Mouse (Mus musculus): ENCODE measurements around the gene Slc39a5. TPM values are rescaled to one million over a fixed set of nuclear protein-coding genes. Genes with fewer than 3 reads are reported as not detected.

The Slc39a5 gene
- not detected for polyA plus RNA-seq (2017; shearing (Covaris generic))

DNA sequence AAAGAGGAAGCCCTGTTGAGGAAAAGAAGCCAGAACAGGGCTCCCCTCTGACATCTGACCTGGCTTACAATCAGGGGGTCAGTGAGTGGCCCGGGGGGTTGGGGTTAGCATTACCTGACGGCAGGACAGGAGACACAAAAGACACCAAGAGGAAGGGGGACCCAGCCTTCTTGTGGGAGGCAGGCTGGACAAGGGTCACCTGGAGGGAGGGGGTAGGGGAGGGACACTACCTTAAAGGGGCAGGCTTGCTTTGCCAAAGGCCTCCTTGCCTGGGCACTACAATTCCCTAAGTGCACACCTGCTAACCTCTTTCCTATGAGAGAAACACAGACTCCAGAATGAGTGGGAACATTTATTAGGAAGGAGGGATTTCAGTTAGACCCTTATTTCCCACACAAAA lies at the start of gene Slc39a5:
Slc39a5 (minus strand) TSS at position 174 of the 400 bp plus-strand sequence.

DNA sequence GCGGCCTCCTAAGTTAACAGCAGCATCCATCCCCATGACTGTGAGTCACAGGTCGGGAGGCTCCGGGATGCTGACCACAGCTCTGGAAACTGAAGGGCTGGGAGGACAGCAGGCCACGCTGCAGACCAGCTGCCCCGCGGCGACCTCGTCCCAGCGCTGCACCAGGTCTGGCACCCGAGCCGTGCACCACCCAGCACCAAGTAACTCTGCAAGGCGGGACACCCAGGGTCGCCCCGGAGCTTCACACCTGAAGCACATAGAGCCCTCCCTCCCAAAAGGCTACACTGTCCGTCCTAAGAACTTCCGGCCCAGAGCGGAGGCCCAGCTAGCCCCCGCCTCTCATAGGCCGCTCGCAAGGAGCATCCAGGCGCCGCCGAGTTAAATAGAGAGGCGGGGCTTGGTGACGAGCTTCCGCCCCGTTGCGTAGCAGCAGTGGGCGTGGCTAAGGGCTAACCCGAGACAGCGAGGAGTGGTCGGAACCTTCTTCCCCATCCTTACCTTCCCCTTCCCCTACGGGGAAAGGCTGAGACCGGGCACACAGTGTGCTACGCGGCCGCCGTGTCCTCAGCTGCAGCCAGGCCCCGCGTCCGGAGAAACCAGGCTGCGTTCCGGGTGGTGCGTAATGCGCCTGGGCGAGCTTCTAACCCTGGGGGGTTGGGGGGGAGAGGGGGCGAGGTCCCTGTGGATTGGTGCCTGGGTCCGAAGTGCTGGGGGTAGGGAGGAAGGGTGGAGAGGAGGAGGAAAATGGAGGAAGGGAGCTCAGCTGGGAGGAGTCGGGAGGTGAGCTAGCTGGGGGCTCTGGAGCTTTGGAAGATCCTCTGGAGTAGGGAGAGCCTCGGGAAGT lies 10.4 kb upstream of the Slc39a5 start, which contains the start of the genes Nabp2 and Rnf41:
Nabp2 (minus strand) TSS at position 282 of the 844 bp plus-strand sequence.
Rnf41 (plus strand) TSS at position 447 of the 844 bp plus-strand sequence.

DNA sequence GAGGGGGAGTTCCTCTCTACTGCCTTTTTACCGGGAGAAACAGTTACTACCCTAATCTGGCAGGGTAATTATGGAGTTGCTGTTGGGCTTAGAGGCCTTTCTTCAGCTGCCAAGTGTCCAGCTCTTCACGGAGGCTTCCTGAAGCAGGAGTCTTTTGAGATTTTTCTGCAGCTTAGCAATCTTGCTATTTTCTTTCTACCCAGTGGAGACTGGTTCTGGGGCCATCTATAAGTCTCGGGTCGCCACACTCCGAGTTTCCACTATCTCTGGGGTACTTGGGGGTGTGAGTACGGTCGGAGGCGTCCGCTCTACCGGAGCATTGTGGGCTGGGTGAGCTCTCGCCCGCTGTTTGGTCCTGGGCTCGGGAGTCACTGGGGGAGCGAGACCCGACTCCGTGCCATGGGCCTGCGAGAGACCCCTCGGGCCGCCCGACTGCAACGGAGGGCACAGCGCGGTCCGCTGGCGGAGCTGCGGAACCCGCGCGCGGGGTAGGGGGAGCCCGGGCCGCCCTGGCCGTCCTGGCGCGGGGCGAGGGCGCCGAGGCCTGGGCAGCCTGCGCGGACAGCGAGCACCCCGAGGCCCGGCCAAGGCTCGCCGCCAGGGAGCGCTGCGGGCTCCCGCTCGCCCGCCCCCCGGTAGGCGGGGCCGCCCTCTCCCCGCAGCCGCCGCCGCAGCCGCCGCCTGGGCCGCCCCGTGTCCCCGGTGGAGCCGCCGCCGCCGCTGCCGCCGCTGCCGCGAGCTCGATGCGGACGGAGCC lies 24.4 kb downstream of the Slc39a5 start, which contains the start of gene Ankrd52:
Ankrd52 (plus strand) TSS at position 661 of the 757 bp plus-strand sequence.

GRCm38 (mm10) chr10:128368402-128369217 lies 32.4 kb downstream of the Slc39a5 start, which contains the start of gene Coq10a:
Gene Coq10a, minus strand, starts transcription at chr10:128368997.

Other genes starting within 250 kb of the Slc39a5 start
- gene Rbms2, start 220.9 kb downstream of the Slc39a5 start, polyA plus RNA-seq (2017; shearing (Covaris generic)): 35.9 TPM
- gene Gls2, start 206.8 kb downstream of the Slc39a5 start, polyA plus RNA-seq (2017; shearing (Covaris generic)): 0.33 TPM
- 19.0 TPM for gene Spryd4, start 189.4 kb downstream of the Slc39a5 start, polyA plus RNA-seq (2017; shearing (Covaris generic))
- gene Mip, start 175.4 kb downstream of the Slc39a5 start, polyA plus RNA-seq (2017; shearing (Covaris generic)): not detected
- 30.7 TPM for gene Timeless, start 169.2 kb downstream of the Slc39a5 start, polyA plus RNA-seq (2017; shearing (Covaris generic))
- gene Apon, start 147.1 kb downstream of the Slc39a5 start, polyA plus RNA-seq (2017; shearing (Covaris generic)): not detected
- gene Apof, start 132.6 kb downstream of the Slc39a5 start, polyA plus RNA-seq (2017; shearing (Covaris generic)): not detected
- gene Stat2, start 130.7 kb downstream of the Slc39a5 start, polyA plus RNA-seq (2017; shearing (Covaris generic)): 95.2 TPM
- not detected for gene Il23a, start 102.5 kb downstream of the Slc39a5 start, polyA plus RNA-seq (2017; shearing (Covaris generic))
- 51.5 TPM for gene Pan2, start 97.9 kb downstream of the Slc39a5 start, polyA plus RNA-seq (2017; shearing (Covaris generic))
- 154 TPM for gene Cnpy2, start 78.8 kb downstream of the Slc39a5 start, polyA plus RNA-seq (2017; shearing (Covaris generic))
- 182 TPM for gene Cs, start 63.5 kb downstream of the Slc39a5 start, polyA plus RNA-seq (2017; shearing (Covaris generic))
- 14.7 TPM for gene Coq10a, start 32.2 kb downstream of the Slc39a5 start, polyA plus RNA-seq (2017; shearing (Covaris generic))
- 1.5 TPM for gene Ankrd52, start 24.1 kb downstream of the Slc39a5 start, polyA plus RNA-seq (2017; shearing (Covaris generic))
- gene Nabp2, start 10.3 kb upstream of the Slc39a5 start, polyA plus RNA-seq (2017; shearing (Covaris generic)): 131 TPM
- gene Rnf41, start 10.4 kb upstream of the Slc39a5 start, polyA plus RNA-seq (2017; shearing (Covaris generic)): 50.5 TPM
- 134 TPM for gene Smarcc2, start 58.0 kb upstream of the Slc39a5 start, polyA plus RNA-seq (2017; shearing (Covaris generic))
- 1,630 TPM for gene Myl6, start 92.9 kb upstream of the Slc39a5 start, polyA plus RNA-seq (2017; shearing (Covaris generic))
- gene Myl6b, start 97.5 kb upstream of the Slc39a5 start, polyA plus RNA-seq (2017; shearing (Covaris generic)): 4.7 TPM
- 115 TPM for gene Esyt1, start 124.6 kb upstream of the Slc39a5 start, polyA plus RNA-seq (2017; shearing (Covaris generic))
- 34.2 TPM for gene Zc3h10, start 146.5 kb upstream of the Slc39a5 start, polyA plus RNA-seq (2017; shearing (Covaris generic))
- gene Rpl41, start 148.1 kb upstream of the Slc39a5 start, polyA plus RNA-seq (2017; shearing (Covaris generic)): 3,447 TPM
- gene Pa2g4, start 164.8 kb upstream of the Slc39a5 start, polyA plus RNA-seq (2017; shearing (Covaris generic)): 43.8 TPM
- gene Erbb3, start 188.4 kb upstream of the Slc39a5 start, polyA plus RNA-seq (2017; shearing (Covaris generic)): 12.0 TPM
- 866 TPM for gene Rps26, start 225.5 kb upstream of the Slc39a5 start, polyA plus RNA-seq (2017; shearing (Covaris generic))
- 123 TPM for gene Ikzf4, start 244.8 kb upstream of the Slc39a5 start, polyA plus RNA-seq (2017; shearing (Covaris generic))

Data from CD4-positive, CD25-positive, alpha-beta regulatory T cell, adult 9 weeks (primary cell).